Mouse (Mus musculus) mouse trophoblast stem cell (cell line): ENCODE measurements at regions not wholly inside any gene's neighbourhood (a gene's known extent, or its start where the extent isn't known, plus 50 kb on each side); places are given as distances from the start of the nearest gene placed in this dataset.

ENCODE experiments used
- in situ Hi-C, 2 experiments: fragments of 300-500 bp; cut with MseI, MboI; formaldehyde crosslinking; loops; 2 replicates in 1 of 2; 3 replicates in 1 of 2; pipeline ENCODE4 v1.15.1; 2025

GRCm38 (mm10) chr1:64200387-64201023, 78.4 kb upstream of the Klf7 start:
- in situ Hi-C loops, result no loop called here

- in situ Hi-C loops, result no loop called here
Measured at GRCm38 (mm10) chr1:64198781-64199180, 76.7 kb upstream of the Klf7 start.

DNA sequence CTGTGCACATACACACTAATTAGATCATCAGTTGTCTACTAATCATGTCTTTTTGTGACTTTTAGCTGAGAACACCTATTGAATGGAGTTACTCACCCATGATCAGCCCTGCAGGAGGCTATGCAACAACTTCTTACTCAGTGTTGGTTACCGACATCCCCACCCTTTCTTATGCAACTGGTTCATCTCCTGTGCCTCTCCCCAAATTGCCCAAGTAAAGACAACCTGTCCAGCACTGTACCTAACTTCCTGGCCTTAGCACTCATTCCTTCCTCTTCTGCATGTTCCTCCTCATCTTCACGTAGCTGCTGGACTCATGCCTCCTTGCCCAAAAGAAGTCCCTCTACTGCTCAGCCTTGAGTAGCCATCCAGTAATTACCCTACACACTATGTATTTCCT, 76.2 kb upstream of the Klf7 start:
- in situ Hi-C loops, result no loop called here

GRCm38 (mm10) chr1:64195970-64196491, 73.9 kb upstream of the Klf7 start:
- in situ Hi-C loops, result no loop called here

- in situ Hi-C loops, result no loop called here
Measured at GRCm38 (mm10) chr1:64195294-64195693, 73.2 kb upstream of the Klf7 start.

- in situ Hi-C loops, result no loop called here
Measured at GRCm38 (mm10) chr1:64193150-64193838, 71.2 kb upstream of the Klf7 start.

GRCm38 (mm10) chr1:64192736-64193135, 70.7 kb upstream of the Klf7 start:
- in situ Hi-C loops, result no loop called here

DNA sequence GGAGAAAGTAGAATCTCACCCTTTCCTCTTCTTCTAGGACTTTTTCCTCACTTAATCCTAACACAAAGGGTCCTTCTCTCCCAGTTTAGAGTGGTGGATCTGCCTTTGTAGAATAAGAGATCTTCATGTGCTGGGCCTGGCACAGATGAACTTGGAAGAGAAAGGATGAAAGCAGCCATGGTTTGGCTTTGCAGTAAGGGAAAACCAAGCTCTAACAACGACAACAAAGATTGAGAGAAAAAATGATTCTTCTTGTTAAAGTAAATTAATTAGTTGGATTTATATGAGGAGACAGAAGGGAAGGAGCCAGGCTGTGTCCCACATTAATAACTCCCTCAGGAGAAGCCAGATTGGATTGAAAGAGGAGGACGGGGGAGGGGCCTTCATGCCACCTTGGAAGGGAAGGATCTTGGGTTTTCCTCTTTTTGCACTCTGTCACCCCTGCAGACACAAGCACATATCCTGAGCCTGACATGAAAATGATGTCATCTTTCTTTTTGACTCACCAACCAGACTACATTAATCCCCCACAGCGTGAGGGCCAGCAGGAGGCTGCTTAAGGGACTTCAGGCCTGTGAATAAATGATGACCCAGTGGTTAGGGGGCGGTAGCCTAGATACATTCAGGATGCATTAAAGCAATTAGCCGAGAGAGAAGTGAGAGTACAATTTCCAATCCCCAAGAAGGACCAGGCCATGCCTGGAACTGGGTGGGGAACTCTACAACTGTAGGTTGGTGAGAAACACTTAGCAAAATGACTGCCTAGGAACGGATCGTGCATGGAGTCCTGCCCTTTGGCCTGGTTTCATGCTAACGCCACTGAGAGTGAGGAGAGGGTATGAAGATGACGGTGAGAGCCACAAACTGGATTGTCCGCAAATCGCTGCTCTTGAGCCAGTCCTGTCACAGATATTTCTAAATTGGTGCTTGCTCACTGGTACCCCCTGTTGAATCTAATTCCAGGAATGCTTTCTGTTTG, 69.4 kb upstream of the Klf7 start:
- in situ Hi-C loops, result no loop called here

DNA sequence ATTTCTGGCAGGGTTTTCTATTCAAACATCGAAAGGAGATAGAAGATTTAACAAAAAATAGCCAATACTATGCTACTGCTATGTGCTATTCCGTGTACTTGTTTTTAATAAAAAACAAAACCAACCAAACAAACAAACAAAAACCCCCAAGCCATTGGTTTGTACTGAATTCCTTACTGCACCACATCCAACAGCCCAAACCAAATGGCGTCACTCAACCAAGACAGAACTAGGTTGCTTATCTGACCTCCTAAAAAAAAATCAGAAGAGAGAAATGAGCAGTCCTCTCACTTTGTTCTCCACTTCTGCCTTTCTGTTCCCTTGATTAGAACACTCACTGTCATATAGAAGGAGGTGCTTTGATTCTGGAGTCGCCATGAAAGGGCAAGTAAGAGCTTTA, 68.6 kb upstream of the Klf7 start:
- in situ Hi-C loops, result no loop called here

- in situ Hi-C loops, result no loop called here
Measured at GRCm38 (mm10) chr1:64190097-64190496, 68.0 kb upstream of the Klf7 start.

- in situ Hi-C loops, result no loop called here
Measured at GRCm38 (mm10) chr1:64189471-64189870, 67.4 kb upstream of the Klf7 start.

GRCm38 (mm10) chr1:64187796-64188513, 65.9 kb upstream of the Klf7 start:
- in situ Hi-C loops, result no loop called here

GRCm38 (mm10) chr1:64173708-64174107, 51.6 kb upstream of the Klf7 start:
- in situ Hi-C loops, result no loop called here

DNA sequence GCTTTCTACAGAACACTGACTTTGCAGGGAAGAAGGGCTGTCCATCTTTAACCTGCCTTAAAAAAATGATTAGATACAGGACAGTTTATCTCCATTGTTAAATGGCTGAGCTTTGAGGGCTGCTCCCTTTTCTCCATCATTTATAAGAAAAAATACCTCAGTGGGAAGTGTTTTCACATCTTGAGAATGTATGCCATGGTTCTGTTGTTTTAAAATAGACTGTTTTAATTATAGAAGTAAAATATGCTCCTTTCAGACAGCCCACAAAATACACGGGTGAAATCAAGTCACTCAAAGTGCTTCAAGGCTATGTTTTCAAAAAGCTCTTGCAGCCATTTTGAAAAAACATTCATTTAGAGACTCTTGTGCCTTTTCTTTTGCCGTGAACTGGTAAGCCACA, 50.0 kb upstream of the Klf7 start:
- in situ Hi-C loops, result no loop called here
